Mouse (Mus musculus) midbrain, embryonic 11.5 days (tissue): ENCODE measurements at regions not wholly inside any gene's neighbourhood (a gene's known extent, or its start where the extent isn't known, plus 50 kb on each side); places are given as distances from the start of the nearest gene placed in this dataset.

Experiments
- ATAC-seq: fragments of 200-750 bp; cut with Nextera tagmentation; 2 replicates; pipeline ENCODE4 v1.8.0; 2017; ENCODE audit warnings: moderate TSS enrichment, moderate library complexity; ENCODE audit not compliant: low FRiP score
- DNase-seq: peaks from one replicate; pipeline ENCODE4 v3.0.0; 2015; ENCODE audit warnings: low spot score; ENCODE audit errors: missing footprints
- H3K27ac ChIP-seq: fragments of 300-500 bp; sonication (generic); 2 replicates; pipeline ENCODE4 v1.5.1; 2014; ENCODE audit warnings: low read depth, low read length
- H3K27me3 ChIP-seq: fragments of 300-500 bp; sonication (generic); 2 replicates; pipeline ENCODE4 v1.6.1; 2014; ENCODE audit warnings: mild to moderate bottlenecking, low read length, moderate library complexity, mixed read lengths; ENCODE audit not compliant: control insufficient read depth, insufficient read depth
- H3K36me3 ChIP-seq: fragments of 300-500 bp; sonication (generic); 2 replicates; pipeline ENCODE4 v1.6.1; 2014; ENCODE audit warnings: mild to moderate bottlenecking, low read length, moderate library complexity, mixed read lengths; ENCODE audit not compliant: control insufficient read depth, insufficient read depth
- H3K4me1 ChIP-seq: fragments of 300-500 bp; sonication (generic); 2 replicates; pipeline ENCODE4 v1.6.1; 2014; ENCODE audit warnings: low read length; ENCODE audit not compliant: control insufficient read depth, insufficient read depth
- H3K4me2 ChIP-seq: fragments of 300-500 bp; sonication (generic); 2 replicates; pipeline ENCODE4 v1.6.1; 2014; ENCODE audit warnings: mild to moderate bottlenecking, moderate library complexity
- H3K4me3 ChIP-seq: fragments of 300-500 bp; sonication (generic); 2 replicates; pipeline ENCODE4 v1.5.1; 2014; ENCODE audit warnings: low read depth, low read length
- H3K9ac ChIP-seq: fragments of 300-500 bp; sonication (generic); 2 replicates; pipeline ENCODE4 v1.6.1; 2014; ENCODE audit warnings: low read length
- H3K9me3 ChIP-seq: fragments of 300-500 bp; sonication (generic); 2 replicates; pipeline ENCODE4 v1.6.1; 2016; ENCODE audit warnings: low read length; ENCODE audit not compliant: control insufficient read depth
- WGBS: fragments of 180-500 bp; shearing (Covaris S2); extraction: QIAGEN DNeasy Blood & Tissue Kit; methylation state at CpG from one replicate; pipeline ENCODE4 v1.1.7; 2014; 5-methylcytosine and 5-hydroxymethylcytosine counted together

DNA sequence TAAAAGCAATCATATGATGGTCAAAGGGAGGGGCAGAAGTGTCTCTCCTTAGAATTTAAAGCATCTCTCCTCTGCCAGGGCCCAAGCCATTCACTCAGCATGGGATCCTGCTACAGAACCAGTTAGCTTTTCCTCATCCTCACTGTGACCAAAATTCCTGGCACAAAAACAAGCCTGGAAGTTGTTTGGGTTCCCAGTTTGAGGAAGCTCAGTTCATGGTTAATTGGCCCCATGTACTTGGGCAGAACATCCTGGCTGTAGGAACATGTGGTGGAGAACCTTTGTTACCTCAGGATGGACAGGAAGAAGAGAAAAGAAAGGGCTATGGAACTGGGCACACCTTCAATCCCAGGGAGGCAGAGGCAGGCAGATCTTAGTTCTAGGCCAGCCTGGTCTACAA lies 52.4 kb upstream of the Mfge8 start:
- Histone ChIP-seq H3K4me3 (no peak overlapping the region), H3K36me3 (no peaks in the 10 kb centered on the region), H3K9ac (no peak overlapping the region), H3K27ac (no peak overlapping the region), H3K27me3 (no peaks in the 10 kb centered on the region), H3K9me3 (no peaks in the 10 kb centered on the region), H3K4me1 (no peaks in the 10 kb centered on the region), H3K4me2 (no peak overlapping the region)
- no peak for DNase-seq
- ATAC-seq = no peak

DNA sequence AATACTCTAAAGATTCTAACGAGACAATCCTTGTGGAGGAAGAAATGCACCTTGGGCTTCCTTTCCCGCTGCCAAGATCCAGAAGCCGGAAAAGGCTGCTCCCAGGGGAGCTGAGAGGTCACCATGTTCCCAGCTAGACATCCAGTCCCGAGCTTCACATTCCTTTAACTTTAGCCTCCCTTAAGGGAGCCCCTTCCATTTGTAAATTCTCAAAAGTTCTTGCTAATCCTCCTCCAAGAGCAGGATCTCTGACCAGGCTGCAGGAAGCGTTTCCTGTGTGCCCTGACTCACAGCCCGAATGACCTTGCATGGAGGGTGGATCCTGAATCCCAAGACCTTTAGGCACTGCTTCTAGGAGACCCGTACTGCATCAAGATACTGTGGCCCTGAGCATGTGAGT lies 53.5 kb upstream of the Mfge8 start:
- DNase-seq (no peak), ATAC-seq (no peak)
- Histone ChIP-seq H3K27me3 (no peaks in the 10 kb centered on the region), H3K4me1 (peaks cover 3% of the 10 kb centered on the region), H3K9me3 (no peaks in the 10 kb centered on the region), H3K36me3 (no peaks in the 10 kb centered on the region), H3K9ac (no peak overlapping the region), H3K27ac (no peak overlapping the region), H3K4me2 (no peak overlapping the region), H3K4me3 (no peak overlapping the region)
- WGBS = 69% methylated on average over 7 of the region's 7 CpGs

DNA sequence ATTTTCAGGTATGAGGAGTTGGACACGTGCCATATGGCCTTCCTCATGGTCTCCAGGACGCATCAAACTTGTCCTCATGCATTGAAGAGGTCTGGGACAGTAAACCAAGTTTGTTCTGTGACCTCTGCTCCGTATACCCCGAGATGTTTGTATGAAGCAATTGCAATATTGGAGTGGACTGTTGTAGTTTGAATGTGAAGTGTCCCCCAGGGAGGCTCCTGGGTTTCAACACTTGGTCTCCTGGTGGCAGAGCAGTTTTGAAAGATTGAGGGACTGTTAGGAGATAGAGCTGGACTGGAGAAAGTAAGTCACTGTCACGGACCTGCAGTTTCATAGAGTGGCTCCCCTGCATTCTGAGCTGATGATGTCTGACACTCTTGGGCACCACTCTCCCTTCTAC lies 54.6 kb upstream of the Mfge8 start:
- Histone ChIP-seq H3K9ac (no peak overlapping the region), H3K4me1 (peaks cover 4% of the 10 kb centered on the region), H3K4me2 (no peak overlapping the region), H3K27me3 (no peaks in the 10 kb centered on the region), H3K9me3 (no peaks in the 10 kb centered on the region), H3K27ac (no peak overlapping the region), H3K4me3 (no peak overlapping the region), H3K36me3 (no peaks in the 10 kb centered on the region)
- ATAC-seq (no peak), DNase-seq (no peak)
- WGBS = 82% methylated on average over 5 of the region's 5 CpGs

DNA sequence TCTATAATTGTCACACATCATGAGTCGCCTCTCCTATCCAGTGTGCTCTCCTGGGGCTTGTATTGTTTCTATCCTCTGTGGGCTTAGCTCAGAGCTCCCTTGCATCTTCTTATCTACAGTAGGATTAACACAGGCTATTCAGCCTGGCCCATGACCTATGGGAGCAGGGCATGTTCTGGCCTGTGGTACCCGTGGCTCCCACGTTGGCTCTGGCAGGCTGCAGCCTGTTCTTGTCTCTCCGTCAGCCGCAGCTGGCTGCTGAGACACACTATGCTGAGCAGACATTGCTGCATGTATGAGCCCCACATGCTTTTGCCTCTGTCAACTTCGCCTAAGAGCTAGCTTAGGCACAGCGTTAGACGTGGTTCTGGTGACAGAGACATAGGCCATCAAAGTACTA lies 58.3 kb upstream of the Mfge8 start:
- no peaks in the 10 kb centered on the region for H3K27me3 ChIP-seq
- H3K4me2 ChIP-seq = no peak overlapping the region
- peaks cover 4% of the 10 kb centered on the region for H3K4me1 ChIP-seq
- H3K36me3 ChIP-seq = no peaks in the 10 kb centered on the region
- H3K9me3 ChIP-seq = no peaks in the 10 kb centered on the region
- DNase-seq (no peak), ATAC-seq (peak; percentile 40; the same call in 1 of the 2 replicates)
- 44% methylated on average over 8 of the region's 8 CpGs for WGBS
- H3K4me3 ChIP-seq = no peak overlapping the region
- no peak overlapping the region for H3K9ac ChIP-seq
- H3K27ac ChIP-seq = no peak overlapping the region

DNA sequence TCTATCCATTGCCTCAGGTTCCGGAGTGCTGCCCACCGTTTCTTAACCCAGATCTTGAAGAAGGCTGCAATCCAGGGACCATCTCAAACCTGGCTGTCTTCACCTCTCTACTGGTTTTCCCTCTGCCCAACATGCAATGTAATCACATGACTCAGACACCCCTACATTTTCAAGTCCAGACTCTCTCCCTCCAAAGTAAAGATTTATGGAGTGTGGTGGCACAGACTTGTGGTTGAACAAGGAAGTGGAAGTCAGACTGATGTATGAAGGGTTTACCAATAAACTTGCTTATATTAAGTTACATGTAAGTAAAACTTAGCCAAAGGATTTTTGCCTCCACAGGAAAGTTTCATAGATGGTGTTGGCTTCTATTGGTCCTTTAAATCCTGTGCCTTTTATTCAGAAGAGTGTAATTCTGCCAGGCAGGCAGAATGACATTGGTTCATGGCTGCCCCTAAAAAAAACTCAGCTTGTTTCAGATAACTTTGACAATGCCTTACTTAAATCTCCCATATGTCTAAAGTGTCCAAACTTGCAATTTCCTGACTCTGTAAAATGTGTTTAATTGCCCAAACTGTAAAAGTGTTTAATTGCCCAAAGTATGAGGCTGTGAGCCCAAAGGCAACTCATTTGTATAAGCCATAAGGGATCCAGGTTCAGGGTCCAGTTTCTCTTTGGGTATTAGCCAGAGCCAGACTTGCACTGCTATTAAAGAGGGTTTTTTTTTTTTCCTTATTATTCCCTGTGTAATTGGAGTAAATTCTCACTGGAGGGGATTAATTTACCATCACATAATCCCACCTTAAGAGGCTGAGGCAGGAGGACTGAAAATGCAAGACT lies 61.7 kb upstream of the Mfge8 start:
- no peak for DNase-seq
- no peak overlapping the region for H3K4me3 ChIP-seq
- peaks cover 4% of the 10 kb centered on the region for H3K4me1 ChIP-seq
- H3K9me3 ChIP-seq = no peaks in the 10 kb centered on the region
- no peak for ATAC-seq
- H3K36me3 ChIP-seq = no peaks in the 10 kb centered on the region
- no peak overlapping the region for H3K9ac ChIP-seq
- no peak overlapping the region for H3K27ac ChIP-seq
- H3K27me3 ChIP-seq = no peaks in the 10 kb centered on the region
- H3K4me2 ChIP-seq = no peak overlapping the region
- 97% methylated on average over 2 of the region's 2 CpGs for WGBS

GRCm38 (mm10) chr7:79211287-79211976 lies 61.6 kb upstream of the Abhd2 start:
- Histone ChIP-seq H3K4me1 (peaks cover 4% of the 10 kb centered on the region), H3K27me3 (no peaks in the 10 kb centered on the region), H3K4me2 (no peak overlapping the region), H3K36me3 (no peaks in the 10 kb centered on the region), H3K9ac (no peak overlapping the region), H3K27ac (no peak overlapping the region), H3K9me3 (no peaks in the 10 kb centered on the region), H3K4me3 (no peak overlapping the region)
- DNase-seq (no peak), ATAC-seq (no peak)
- 32% methylated on average over 9 of the region's 9 CpGs for WGBS

- no peak for DNase-seq
- WGBS = 90% methylated on average over 3 of the region's 3 CpGs
- no peak for ATAC-seq
- H3K4me3 ChIP-seq = no peak overlapping the region
- no peak overlapping the region for H3K9ac ChIP-seq
- H3K4me2 ChIP-seq = no peak overlapping the region
- H3K4me1 ChIP-seq = peaks cover 2% of the 10 kb centered on the region
- no peak overlapping the region for H3K27ac ChIP-seq
- no peaks in the 10 kb centered on the region for H3K9me3 ChIP-seq
- no peaks in the 10 kb centered on the region for H3K27me3 ChIP-seq
- no peaks in the 10 kb centered on the region for H3K36me3 ChIP-seq
Measured at GRCm38 (mm10) chr7:79212231-79212630, 60.8 kb upstream of the Abhd2 start.

DNA sequence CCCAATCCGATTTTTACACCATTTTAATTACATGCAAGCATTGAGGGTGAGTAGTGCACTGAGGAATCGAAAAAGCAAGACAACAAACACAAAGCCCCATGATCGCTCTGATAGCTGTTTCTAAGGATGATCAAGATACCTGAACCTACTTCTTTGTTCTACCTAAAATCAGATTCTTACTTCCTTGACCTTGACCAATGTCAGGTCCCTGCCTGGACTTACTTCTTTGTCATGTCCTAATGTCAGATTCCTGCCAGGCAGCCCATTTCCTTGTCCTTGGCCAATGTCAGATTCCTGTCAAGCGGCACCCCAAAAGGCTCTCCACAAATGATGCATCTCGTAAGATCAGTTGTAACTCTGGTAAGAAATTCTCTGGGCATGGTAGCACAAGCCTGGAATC lies 58.0 kb upstream of the Abhd2 start:
- no peaks in the 10 kb centered on the region for H3K9me3 ChIP-seq
- no peak overlapping the region for H3K4me3 ChIP-seq
- H3K36me3 ChIP-seq = no peaks in the 10 kb centered on the region
- no peaks in the 10 kb centered on the region for H3K4me1 ChIP-seq
- 90% methylated on average over 5 of the region's 5 CpGs for WGBS
- no peak overlapping the region for H3K9ac ChIP-seq
- H3K4me2 ChIP-seq = no peak overlapping the region
- no peak for ATAC-seq
- DNase-seq = no peak
- H3K27me3 ChIP-seq = no peaks in the 10 kb centered on the region
- H3K27ac ChIP-seq = no peak overlapping the region

DNA sequence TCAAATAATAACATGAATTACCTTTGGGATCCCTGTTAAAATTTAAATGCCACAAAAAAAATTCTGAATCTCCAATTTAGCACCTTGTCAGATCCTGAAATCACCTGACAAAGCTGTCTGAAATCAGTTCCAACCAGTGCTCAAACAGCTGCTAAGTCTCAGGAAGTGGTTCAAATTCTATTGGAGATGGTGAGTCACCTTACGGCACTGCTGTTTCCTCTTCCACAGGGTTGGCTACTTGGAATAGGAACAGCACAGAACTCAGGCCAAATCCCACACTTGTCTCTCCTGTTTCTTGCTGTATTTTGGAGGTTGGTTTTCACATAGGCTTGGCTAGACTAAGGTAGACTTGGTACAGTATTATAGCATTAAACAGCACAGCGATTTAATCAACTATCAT lies 55.8 kb upstream of the Abhd2 start:
- no peaks in the 10 kb centered on the region for H3K36me3 ChIP-seq
- WGBS = 93% methylated on average over 2 of the region's 2 CpGs
- H3K4me3 ChIP-seq = no peak overlapping the region
- H3K4me1 ChIP-seq = no peaks in the 10 kb centered on the region
- H3K9ac ChIP-seq = no peak overlapping the region
- no peak overlapping the region for H3K27ac ChIP-seq
- ATAC-seq = no peak
- H3K27me3 ChIP-seq = no peaks in the 10 kb centered on the region
- DNase-seq = no peak
- H3K9me3 ChIP-seq = no peaks in the 10 kb centered on the region
- no peak overlapping the region for H3K4me2 ChIP-seq
